Mouse (Mus musculus): Measurements from ENCODE around the gene Rasd2.

Rasd2 gene

DNA sequence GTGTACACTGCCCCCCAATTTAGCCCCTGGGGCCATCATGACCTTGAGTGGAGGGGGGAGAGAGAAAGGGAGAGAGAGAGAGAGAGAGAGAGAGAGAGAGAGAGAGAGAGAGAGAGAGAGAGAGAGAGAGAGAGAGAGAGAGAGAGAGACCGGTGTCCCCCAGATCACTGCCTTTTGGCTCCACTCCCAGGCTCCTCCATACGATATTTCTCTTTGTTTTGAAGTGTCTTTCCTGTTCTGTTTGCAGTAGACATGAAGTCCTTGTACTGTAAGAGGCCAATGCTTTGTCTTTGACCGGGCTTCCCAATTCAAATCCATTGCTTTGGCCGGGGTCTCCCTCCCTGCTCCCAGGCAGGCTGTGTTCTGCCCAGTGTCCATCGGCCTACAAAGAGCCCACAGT lies 8.9 kb downstream of the Rasd2 start:
- DNase-seq, result no peak

DNA sequence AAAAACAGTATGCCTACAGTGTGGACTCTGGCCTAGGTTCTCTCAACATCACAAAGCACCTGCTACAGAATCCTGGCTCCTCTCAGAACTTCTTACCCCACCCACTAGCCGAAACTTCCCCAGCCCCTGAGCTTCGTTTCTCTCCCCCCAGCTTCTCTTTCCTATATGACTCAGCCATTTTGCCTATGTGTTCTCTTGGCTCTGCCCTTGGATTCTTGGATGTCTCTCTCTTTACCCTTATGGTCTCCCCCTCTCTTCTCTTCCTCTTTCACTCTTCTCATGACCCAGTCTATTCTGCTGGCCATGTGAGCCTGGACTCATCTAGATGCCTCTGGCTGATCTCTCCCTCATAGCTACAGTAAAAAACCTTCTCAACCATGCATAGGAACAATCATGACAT lies 13.0 kb downstream of the Rasd2 start:
- DNase-seq, result no peak

DNA sequence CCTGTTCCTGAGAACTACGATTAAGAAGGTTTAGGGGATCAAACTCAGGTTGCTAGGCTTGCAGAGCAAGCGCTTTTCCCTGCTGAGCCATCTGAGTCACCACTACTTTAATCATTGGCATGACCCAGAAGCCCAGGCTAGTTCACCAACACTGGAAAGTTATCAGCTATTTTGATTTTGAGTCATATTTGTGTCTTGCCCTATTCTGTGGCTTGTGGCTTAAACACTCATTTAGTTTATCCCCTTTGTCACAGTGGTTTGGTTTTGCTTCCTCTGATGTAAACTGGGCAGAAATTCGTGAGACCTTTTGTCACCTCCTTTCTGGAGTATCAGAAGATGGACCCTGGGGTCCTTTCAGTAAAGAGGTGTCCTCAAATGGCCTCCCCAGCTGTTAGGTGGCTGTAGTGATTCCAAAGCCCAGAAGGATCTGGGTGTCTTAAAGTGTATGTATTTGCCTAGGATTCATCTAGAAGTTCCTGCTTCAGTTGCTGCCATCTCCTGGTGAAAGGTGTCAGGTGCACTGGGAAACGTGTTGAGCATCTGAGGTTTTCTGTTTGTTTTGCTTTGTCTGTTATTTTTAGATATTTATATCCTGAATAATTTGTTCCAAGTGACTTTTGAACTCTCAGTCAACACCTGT lies 20.3 kb downstream of the Rasd2 start:
- DNase-seq, result peak in 1 of 2 experiments; percentile 62

DNA sequence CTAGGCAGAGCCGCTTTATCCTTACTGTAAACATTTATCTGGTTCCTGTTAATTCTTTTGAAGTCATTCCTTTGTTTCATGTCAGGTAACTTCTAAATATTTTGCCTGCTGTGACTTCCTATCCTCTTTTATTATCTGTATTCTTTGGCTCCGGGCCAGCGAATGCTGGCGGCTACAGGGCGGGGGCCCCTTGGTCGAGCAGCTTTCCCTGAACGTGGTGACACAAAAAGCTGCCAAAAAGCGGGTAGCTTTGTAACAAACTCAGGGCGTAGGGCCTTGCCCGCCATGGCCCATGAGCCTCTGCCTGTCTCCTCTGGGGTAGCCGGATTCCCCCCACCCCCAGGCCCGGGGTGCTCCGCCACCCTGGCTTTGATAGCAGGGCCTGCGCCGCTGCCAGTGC lies 33.6 kb downstream of the Rasd2 start:
- DNase-seq, result no peak

DNA sequence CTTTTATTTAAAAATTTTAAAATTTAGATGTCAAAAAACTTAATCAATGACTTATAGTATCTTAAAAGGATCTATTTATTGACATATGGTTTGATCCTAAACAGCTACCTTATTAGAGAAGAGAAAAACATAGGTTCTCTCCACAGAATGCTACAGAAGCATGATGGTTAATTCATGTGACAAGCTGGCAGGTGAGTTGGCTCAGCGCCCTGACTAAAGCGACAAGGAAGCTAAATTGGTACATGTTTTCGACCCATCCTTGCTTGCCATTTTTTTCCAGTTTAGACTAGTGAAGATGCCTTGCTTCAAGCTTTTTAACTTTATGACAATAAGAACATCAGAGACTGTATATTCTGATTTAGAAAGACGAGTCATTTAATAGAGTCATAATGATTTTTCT lies 35.4 kb downstream of the Rasd2 start:
- no peak for DNase-seq

DNA sequence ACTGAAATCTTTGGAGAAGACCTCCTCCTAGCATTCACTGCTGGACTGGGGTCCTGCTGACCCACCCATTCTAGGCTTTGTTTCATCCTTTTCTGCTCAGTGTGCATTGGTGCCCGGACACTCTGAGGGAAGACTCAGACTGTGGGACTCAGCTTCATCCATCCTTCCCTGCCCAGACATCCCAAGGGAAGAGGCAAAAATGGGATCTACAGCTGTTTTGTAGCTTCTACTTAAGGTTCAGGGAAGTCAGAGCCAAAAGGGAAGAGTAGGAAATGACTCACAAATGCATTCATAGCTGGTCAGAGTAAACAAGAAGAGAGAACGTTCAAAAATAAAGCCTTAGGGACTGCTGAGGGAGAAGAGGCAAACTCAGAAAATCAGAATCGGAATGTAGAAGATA lies 40.3 kb downstream of the Rasd2 start:
- DNase-seq, result no peak

DNA sequence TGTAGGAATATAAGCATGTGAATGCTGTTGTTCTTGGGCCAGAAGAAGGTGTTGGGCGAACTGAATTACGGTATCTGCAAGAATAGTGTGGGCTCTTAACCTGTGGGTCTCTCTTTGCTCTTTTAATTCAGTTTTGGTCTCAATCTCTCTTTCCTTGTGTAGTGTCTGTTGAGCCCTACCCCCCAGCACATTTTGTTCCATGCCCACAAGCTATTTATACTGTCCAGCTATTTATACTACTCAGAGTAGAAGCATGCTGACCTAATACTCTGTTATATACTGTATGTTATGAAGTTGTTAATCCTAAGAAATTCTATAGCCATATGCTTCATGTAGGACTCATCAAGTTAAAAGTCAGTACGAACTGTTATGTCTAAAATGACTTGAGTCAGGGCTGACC lies 41.9 kb downstream of the Rasd2 start:
- DNase-seq, result no peak

DNA sequence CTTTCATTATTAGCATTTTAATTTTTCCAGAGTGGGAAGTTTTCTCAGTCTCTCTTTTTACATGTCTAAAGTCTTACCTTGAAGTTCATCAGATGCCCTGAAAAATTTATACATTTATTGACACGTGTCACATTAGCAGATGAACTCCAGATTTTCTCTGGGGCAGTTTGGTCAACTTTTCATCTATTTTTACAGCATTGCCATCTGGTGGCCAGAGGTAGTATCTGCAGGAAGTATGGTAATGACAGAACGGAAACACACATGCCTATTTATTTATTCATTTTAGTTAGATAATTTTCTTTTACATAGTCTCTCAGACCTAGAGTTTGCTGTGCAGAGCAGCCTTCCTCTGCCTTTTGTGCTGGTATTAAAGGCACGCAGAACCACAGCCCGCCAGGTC lies 58.4 kb downstream of the Rasd2 start:
- DNase-seq, result peak; percentile 18 to 47
